Mouse (Mus musculus): Measurements from ENCODE around the gene Gpr62. TPM values are rescaled to one million over a fixed set of nuclear protein-coding genes. Genes with fewer than 3 reads are reported as not detected.

Gene Gpr62
- polyA plus RNA-seq, 1 experiment from 2014 or later = 0.41 TPM

GRCm38 (mm10) chr9:106460401-106461025 is 5.2 kb downstream of the Gpr62 start:
- ATAC-seq (ENCODE audit: low FRiP score, low TSS enrichment) = no peak; the same call in 1 of the 2 replicates
- H3K27me3 ChIP-seq (ENCODE audit: insufficient read depth, low read length) = 0 out of 2 replicates have a peak, but pooled peaks cover 3% of the 10 kb centered on the region
- H3K27ac ChIP-seq (ENCODE audit: low read length) = 0 out of 2 replicates have a peak overlapping the region, but pooled peaks have one; percentile 1
- H3K4me1 ChIP-seq (ENCODE audit: insufficient read depth, low read length) = peaks cover 56% of the 10 kb centered on the region
- H3K9me3 ChIP-seq (ENCODE audit: low read length) = no peaks in the 10 kb centered on the region
- H3K9ac ChIP-seq (replicated peaks; ENCODE audit: low read length) = no peak overlapping the region
- H3K4me3 ChIP-seq (ENCODE audit: low read length) = no peak overlapping the region
- H3K36me3 ChIP-seq (ENCODE audit: insufficient read depth, low read length) = peaks cover 24% of the 10 kb centered on the region
- WGBS = 46% methylated on average over 18 of the region's 18 CpGs
- no peak overlapping the region for H3K4me2 ChIP-seq (replicated peaks; ENCODE audit: low read depth, low read length)

GRCm38 (mm10) chr9:106459946-106460345 is 5.8 kb downstream of the Gpr62 start:
- Histone ChIP-seq H3K4me2 (replicated peaks; ENCODE audit: low read depth, low read length) (no peak overlapping the region), H3K9ac (replicated peaks; ENCODE audit: low read length) (no peak overlapping the region)
- WGBS = 46% methylated on average over 15 of the region's 15 CpGs

GRCm38 (mm10) chr9:106457920-106458319 is 7.8 kb downstream of the Gpr62 start:
- Histone ChIP-seq H3K4me3 (ENCODE audit: low read length) (no peak overlapping the region), H3K9ac (replicated peaks; ENCODE audit: low read length) (no peak overlapping the region), H3K27me3 (ENCODE audit: insufficient read depth, low read length) (no peaks in the 10 kb centered on the region), H3K4me1 (ENCODE audit: insufficient read depth, low read length) (peaks cover 63% of the 10 kb centered on the region), H3K36me3 (ENCODE audit: insufficient read depth, low read length) (peaks cover 16% of the 10 kb centered on the region), H3K9me3 (ENCODE audit: low read length) (no peaks in the 10 kb centered on the region), H3K27ac (ENCODE audit: low read length) (no peak overlapping the region), H3K4me2 (replicated peaks; ENCODE audit: low read depth, low read length) (no peak overlapping the region)
- ATAC-seq (ENCODE audit: low FRiP score, low TSS enrichment) = no peak
- 63% methylated on average over 5 of the region's 5 CpGs for WGBS

More at GRCm38 (mm10) chr9:106459946-106460345, 5.8 kb downstream of the Gpr62 start:
- H3K27ac ChIP-seq (ENCODE audit: low read length) = 0 out of 2 replicates have a peak overlapping the region, but pooled peaks have one; percentile 1
- H3K4me1 ChIP-seq (ENCODE audit: insufficient read depth, low read length) = peaks cover 60% of the 10 kb centered on the region
- peaks cover 24% of the 10 kb centered on the region for H3K36me3 ChIP-seq (ENCODE audit: insufficient read depth, low read length)
- no peaks in the 10 kb centered on the region for H3K9me3 ChIP-seq (ENCODE audit: low read length)
- H3K4me3 ChIP-seq (ENCODE audit: low read length) = no peak overlapping the region
- H3K27me3 ChIP-seq (ENCODE audit: insufficient read depth, low read length) = 0 out of 2 replicates have a peak, but pooled peaks cover 3% of the 10 kb centered on the region
- no peak for ATAC-seq (ENCODE audit: low FRiP score, low TSS enrichment)

DNA sequence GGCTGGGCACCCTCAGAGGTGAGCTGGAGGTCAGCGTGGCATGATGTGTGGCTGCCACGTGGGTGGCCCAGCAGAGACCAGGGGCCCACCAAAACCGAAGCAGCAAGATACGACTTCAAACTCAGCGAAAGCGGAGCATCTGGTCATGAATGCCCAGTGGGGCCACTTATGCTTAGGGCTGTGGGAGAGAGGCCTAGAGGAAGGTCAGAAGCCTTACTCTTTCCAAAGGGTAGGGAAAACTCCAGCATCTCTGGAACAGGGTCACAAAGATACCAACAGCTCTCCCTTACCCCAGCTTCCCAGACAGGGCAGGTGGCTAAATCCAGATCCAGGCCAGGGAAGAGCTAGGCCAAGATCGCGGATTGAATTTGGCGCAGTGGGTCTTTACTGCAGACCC is 8.6 kb downstream of the Gpr62 start:
- H3K27me3 ChIP-seq (ENCODE audit: insufficient read depth, low read length) = no peaks in the 10 kb centered on the region
- no peak for ATAC-seq (ENCODE audit: low FRiP score, low TSS enrichment)
- 43% methylated on average over 9 of the region's 9 CpGs for WGBS
- peak overlapping the region; percentile 80; the same call in 1 of the 2 replicates for H3K9ac ChIP-seq (replicated peaks; ENCODE audit: low read length)
- H3K36me3 ChIP-seq (ENCODE audit: insufficient read depth, low read length) = peaks cover 10% of the 10 kb centered on the region
- H3K27ac ChIP-seq (ENCODE audit: low read length) = peak overlapping the region; percentile 89; the same call in 1 of the 2 replicates
- H3K4me1 ChIP-seq (ENCODE audit: insufficient read depth, low read length) = peaks cover 70% of the 10 kb centered on the region
- peak overlapping the region; percentile 94 for H3K4me2 ChIP-seq (replicated peaks; ENCODE audit: low read depth, low read length)
- no peak overlapping the region for H3K4me3 ChIP-seq (ENCODE audit: low read length)
- H3K9me3 ChIP-seq (ENCODE audit: low read length) = no peaks in the 10 kb centered on the region

GRCm38 (mm10) chr9:106456325-106457162 is 9.2 kb downstream of the Gpr62 start:
- H3K27ac ChIP-seq (ENCODE audit: low read length) = peak overlapping the region; percentile 89
- H3K4me3 ChIP-seq (ENCODE audit: low read length) = peak overlapping the region; percentile 81
- ATAC-seq (ENCODE audit: low FRiP score, low TSS enrichment) = peak; percentile 4; the same call in 1 of the 2 replicates
- 29% methylated on average over 15 of the region's 15 CpGs for WGBS
- H3K36me3 ChIP-seq (ENCODE audit: insufficient read depth, low read length) = peaks cover 8% of the 10 kb centered on the region
- H3K9ac ChIP-seq (replicated peaks; ENCODE audit: low read length) = peak overlapping the region; percentile 80
- H3K9me3 ChIP-seq (ENCODE audit: low read length) = no peaks in the 10 kb centered on the region
- peaks cover 77% of the 10 kb centered on the region for H3K4me1 ChIP-seq (ENCODE audit: insufficient read depth, low read length)
- H3K4me2 ChIP-seq (replicated peaks; ENCODE audit: low read depth, low read length) = peak overlapping the region; percentile 94
- no peaks in the 10 kb centered on the region for H3K27me3 ChIP-seq (ENCODE audit: insufficient read depth, low read length)

DNA sequence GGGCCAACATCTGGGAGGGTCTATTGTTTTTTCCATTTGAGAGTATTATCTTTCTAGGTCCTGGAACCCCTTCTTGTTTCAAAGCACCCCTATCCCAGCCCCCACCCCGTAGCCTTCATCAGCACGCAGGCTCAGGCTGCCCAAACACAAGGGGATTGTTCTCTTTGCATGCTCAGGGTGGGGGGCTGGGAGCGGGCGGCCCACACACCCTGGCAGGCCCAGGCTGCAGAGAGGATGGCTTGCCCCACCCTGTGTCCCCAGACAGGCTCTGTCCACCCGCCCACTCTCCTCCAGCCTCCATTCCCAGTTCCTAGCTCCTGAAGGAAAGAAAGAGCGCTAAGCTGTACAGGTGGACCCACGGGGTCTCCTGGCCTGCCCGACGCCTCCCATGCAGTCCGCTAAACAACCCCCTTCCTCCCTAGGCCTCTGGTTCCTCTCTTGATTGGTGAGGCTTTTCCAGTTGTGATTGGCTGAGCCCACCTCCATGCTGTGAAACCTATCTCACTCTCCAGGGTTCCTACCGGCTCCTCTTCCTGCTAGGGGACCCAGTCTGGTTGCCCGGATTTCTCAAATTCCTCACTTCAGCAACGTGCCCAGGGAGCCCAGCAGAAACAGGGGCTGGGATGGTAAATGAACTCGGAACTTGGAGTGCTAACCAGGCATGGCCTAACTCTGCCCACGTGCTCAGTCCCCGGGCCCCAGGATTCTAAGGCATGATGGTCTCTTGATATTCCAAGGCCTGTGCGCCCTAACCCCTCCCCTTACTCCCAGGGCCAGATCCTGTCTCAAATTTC is 10.7 kb downstream of the Gpr62 start:
- ATAC-seq (ENCODE audit: low FRiP score, low TSS enrichment) = peak; percentile 4; the same call in 1 of the 2 replicates
- 3% methylated on average over 17 of the region's 17 CpGs for WGBS

DNA sequence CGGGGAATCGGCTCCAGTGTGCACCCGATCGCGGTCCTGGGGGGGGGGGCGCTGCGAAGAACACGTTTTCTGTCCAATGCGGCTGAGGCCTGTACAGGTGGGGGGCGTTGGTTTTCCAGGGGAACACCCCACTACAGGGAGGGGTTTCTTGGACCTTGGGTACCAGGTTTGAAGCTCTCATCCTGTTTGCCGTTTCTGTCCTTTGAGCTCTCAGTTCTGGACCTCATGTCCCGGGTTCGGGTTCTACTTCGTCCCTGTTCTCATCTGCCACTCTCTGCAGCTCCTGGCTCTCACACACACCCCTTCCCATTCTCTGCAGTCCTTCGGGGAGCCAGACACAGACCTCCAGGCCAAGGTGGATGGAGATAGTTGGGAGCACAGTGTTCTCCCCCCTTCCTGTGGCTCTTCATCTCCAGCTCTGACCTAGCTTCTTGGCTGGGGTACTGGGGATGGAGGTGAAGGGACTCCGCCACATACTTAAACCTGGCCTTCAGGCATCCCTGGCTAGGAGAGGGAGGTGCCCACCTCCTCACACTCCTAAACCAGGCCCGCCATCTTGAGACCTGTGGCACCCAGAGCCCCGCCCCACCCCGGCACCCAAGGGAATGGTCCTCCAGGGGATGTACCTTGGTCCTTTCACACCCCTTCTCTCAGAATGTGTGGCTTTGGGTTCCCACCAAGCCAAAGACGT is 11.5 kb downstream of the Gpr62 start:
- Histone ChIP-seq H3K9ac (replicated peaks; ENCODE audit: low read length) (peak overlapping the region; percentile 80), H3K9me3 (ENCODE audit: low read length) (no peaks in the 10 kb centered on the region), H3K4me2 (replicated peaks; ENCODE audit: low read depth, low read length) (peak overlapping the region; percentile 94), H3K36me3 (ENCODE audit: insufficient read depth, low read length) (no peaks in the 10 kb centered on the region), H3K4me1 (ENCODE audit: insufficient read depth, low read length) (peaks cover 84% of the 10 kb centered on the region), H3K27me3 (ENCODE audit: insufficient read depth, low read length) (no peaks in the 10 kb centered on the region), H3K4me3 (ENCODE audit: low read length) (peak overlapping the region; percentile 81), H3K27ac (ENCODE audit: low read length) (peak overlapping the region; percentile 89)
- 3% methylated on average over 18 of the region's 20 CpGs for WGBS
- ATAC-seq (ENCODE audit: low FRiP score, low TSS enrichment) = peak; percentile 5; the same call in 1 of the 2 replicates

More for the DNA sequence above, 10.7 kb downstream of the Gpr62 start:
- H3K9me3 ChIP-seq (ENCODE audit: low read length) = no peaks in the 10 kb centered on the region
- no peaks in the 10 kb centered on the region for H3K27me3 ChIP-seq (ENCODE audit: insufficient read depth, low read length)
- H3K9ac ChIP-seq (replicated peaks; ENCODE audit: low read length) = peak overlapping the region; percentile 80
- peaks cover 82% of the 10 kb centered on the region for H3K4me1 ChIP-seq (ENCODE audit: insufficient read depth, low read length)
- H3K4me2 ChIP-seq (replicated peaks; ENCODE audit: low read depth, low read length) = peak overlapping the region; percentile 94
- H3K27ac ChIP-seq (ENCODE audit: low read length) = peak overlapping the region; percentile 89
- peaks cover 3% of the 10 kb centered on the region; the same call in 1 of the 2 replicates for H3K36me3 ChIP-seq (ENCODE audit: insufficient read depth, low read length)
- peak overlapping the region; percentile 81 for H3K4me3 ChIP-seq (ENCODE audit: low read length)

DNA sequence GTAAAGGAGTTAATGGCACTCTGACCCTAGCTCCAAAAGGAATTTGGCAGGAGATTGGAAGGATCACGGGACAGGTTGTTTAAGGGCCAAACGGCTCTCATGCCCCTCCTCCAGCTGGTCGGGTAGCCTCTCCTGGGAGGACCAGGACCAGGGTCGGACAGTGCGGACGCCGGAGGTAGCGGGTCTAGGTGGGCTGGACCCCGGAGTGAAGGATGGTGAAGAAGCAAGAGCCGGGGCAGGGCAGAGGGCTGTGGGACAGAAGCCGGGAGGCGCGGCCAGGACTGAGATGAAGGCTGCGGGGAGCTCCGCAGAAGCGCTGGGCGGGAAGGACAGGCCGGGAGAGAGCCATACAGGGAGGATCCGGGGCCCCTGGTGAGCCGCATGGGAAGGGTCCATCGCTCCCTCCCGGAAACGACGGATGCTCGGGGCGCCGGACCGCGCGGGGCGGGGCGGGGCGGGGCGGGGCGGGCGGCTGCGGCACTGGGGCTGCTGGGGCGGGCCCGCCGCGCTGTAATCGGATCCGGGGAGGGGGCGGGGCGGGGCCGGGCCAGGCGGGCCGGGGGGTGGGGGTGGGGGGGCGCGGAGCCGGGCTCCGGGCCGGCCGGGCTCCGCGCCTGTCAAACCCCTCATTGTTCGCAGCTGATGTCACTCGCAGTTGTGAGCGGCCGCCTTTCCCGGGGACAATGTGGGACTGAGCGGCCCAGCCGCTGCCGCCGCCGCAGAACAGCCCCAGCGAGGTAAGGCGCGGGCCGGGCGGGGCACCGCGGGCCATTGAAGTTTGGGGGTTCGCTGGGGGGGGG is 12.3 kb downstream of the Gpr62 start, which contains the start of gene Pcbp4:
Pcbp4 (plus strand) TSS at position 21 of the 800 bp plus-strand sequence.
- under 1% methylated on average over 52 of the region's 74 CpGs for whole genome bisulfite sequencing
- peak; percentile 65 for ATAC-seq (ENCODE audit: low FRiP score, low TSS enrichment)
- Histone ChIP-seq H3K4me1 (ENCODE audit: insufficient read depth, low read length) (peaks cover 88% of the 10 kb centered on the region), H3K9me3 (ENCODE audit: low read length) (no peaks in the 10 kb centered on the region), H3K4me2 (replicated peaks; ENCODE audit: low read depth, low read length) (peak within 1 kb of the TSS; percentile 94), H3K36me3 (ENCODE audit: insufficient read depth, low read length) (no peaks in the 10 kb centered on the region), H3K9ac (replicated peaks; ENCODE audit: low read length) (peak within 1 kb of the TSS; percentile 80), H3K27ac (ENCODE audit: low read length) (peak within 1 kb of the TSS; percentile 96), H3K27me3 (ENCODE audit: insufficient read depth, low read length) (no peaks in the 10 kb centered on the region), H3K4me3 (ENCODE audit: low read length) (peak within 1 kb of the TSS; percentile 81)
